In genomic region chr7:38227181-38227899, GRCm38 (mm10) we compare ENCODE assay signal across 8 mouse cellular contexts. TPM values are rescaled to one million over a fixed set of nuclear protein-coding genes. Genes with fewer than 3 reads are reported as not detected.
DNase-seq lines count a peak whose midpoint lies in the region; ATAC-seq lines count a peak whose summit lies in the region.

No protein-coding gene starts in this region.

- WGBS in forebrain, embryonic 11.5 days, result under 1% methylated on average over 25 of the region's 25 CpGs
- WGBS in large intestine, adult 2 months, result under 1% methylated on average over 25 of the region's 25 CpGs
- under 1% methylated on average over 25 of the region's 25 CpGs for WGBS in lung, embryonic 16.5 days

- peak overlapping the region; percentile 80 for H3K4me3 ChIP-seq in brown adipose tissue, adult 24 weeks (ENCODE audit: insufficient read depth, low read depth, low read length)
- peak overlapping the region; percentile 52 for H3K4me3 ChIP-seq in forebrain, embryonic 11.5 days (ENCODE audit: low read depth, low read length)
- peak overlapping the region; percentile 69 for H3K4me3 ChIP-seq in lung, embryonic 16.5 days (ENCODE audit: low read length)

- peak overlapping the region; percentile 42 for H3K27ac ChIP-seq in brown adipose tissue, adult 24 weeks (replicated peaks; ENCODE audit: low read depth, low read length)
- no peak overlapping the region for H3K27ac ChIP-seq in forebrain, embryonic 11.5 days (ENCODE audit: low read depth, low read length)
- H3K27ac ChIP-seq in lung, embryonic 16.5 days (ENCODE audit: low read length), result peak overlapping the region; percentile 83

- peak; percentile 93 for DNase-seq in ES-CJ7 (ENCODE audit: low read depth, low spot score)
- peak; percentile 69 for DNase-seq in forebrain, embryonic 11.5 days (ENCODE audit: low spot score)
- DNase-seq in heart, postnatal 25 days (ENCODE audit: low spot score), result peak; percentile 86
- peak; percentile 11 for DNase-seq in large intestine, adult 2 months (ENCODE audit: low read depth, low spot score)
- DNase-seq in ovary, postnatal 10 days (ENCODE audit: low spot score), result peak; percentile 53
- DNase-seq in urinary bladder, postnatal 36 days (ENCODE audit: low spot score in 2 of 2), result peak; percentile 81 to 92

- H3K36me3 ChIP-seq in forebrain, embryonic 11.5 days (ENCODE audit: control insufficient read depth, insufficient read depth, low read length), result no peaks in the 10 kb centered on the region
- H3K36me3 ChIP-seq in lung, embryonic 16.5 days (ENCODE audit: control insufficient read depth, insufficient read depth, low read length), result no peaks in the 10 kb centered on the region

- no peaks in the 10 kb centered on the region for H3K27me3 ChIP-seq in forebrain, embryonic 11.5 days (ENCODE audit: control insufficient read depth, insufficient read depth, low read length)
- H3K27me3 ChIP-seq in lung, embryonic 16.5 days (ENCODE audit: control insufficient read depth, insufficient read depth, low read depth, low read length), result peaks cover 3% of the 10 kb centered on the region; the same call in 1 of the 2 replicates

- H3K4me1 ChIP-seq in brown adipose tissue, adult 24 weeks (ENCODE audit: control insufficient read depth, insufficient read depth, insufficient read length, low read length), result peaks cover 2% of the 10 kb centered on the region; the same call in 1 of the 2 replicates
- H3K4me1 ChIP-seq in forebrain, embryonic 11.5 days (replicated peaks; ENCODE audit: control insufficient read depth, insufficient read depth, low read length), result 0 out of 2 replicates have a peak, but pooled peaks cover 3% of the 10 kb centered on the region
- H3K4me1 ChIP-seq in lung, embryonic 16.5 days (replicated peaks; ENCODE audit: control insufficient read depth, insufficient read depth, low read length), result peaks cover 12% of the 10 kb centered on the region

- peak overlapping the region; percentile 56 for H3K9ac ChIP-seq in forebrain, embryonic 11.5 days (ENCODE audit: low read length)
- H3K9ac ChIP-seq in lung, embryonic 16.5 days (ENCODE audit: low read length), result peak overlapping the region; percentile 69

- intact Hi-C loops in heart, postnatal 25 days (cut with DNase I), result loop anchor here (2.0 kb wide), 1 partner anchor 43 kb away; the partner anchor contains the start of gene Pop4

- ATAC-seq in forebrain, embryonic 11.5 days (replicated peaks; ENCODE audit: low FRiP score), result peak; percentile 83
- peak; percentile 82 for ATAC-seq in lung, embryonic 16.5 days (ENCODE audit: low read depth)

- no peaks in the 10 kb centered on the region for H3K9me3 ChIP-seq in forebrain, embryonic 11.5 days (ENCODE audit: control insufficient read depth, low read length)
- H3K9me3 ChIP-seq in lung, embryonic 16.5 days (ENCODE audit: control insufficient read depth, low read length), result no peaks in the 10 kb centered on the region

- peak overlapping the region; percentile 83 for H3K4me2 ChIP-seq in forebrain, embryonic 11.5 days (ENCODE audit: low read depth, low read length, severe bottlenecking)
- H3K4me2 ChIP-seq in lung, embryonic 16.5 days (ENCODE audit: low read depth, low read length), result peak overlapping the region; percentile 79

RNA-seq across cellular contexts. Expression of gene Plekhf1, which starts 0.5 kb away (rescaled TPM):
- 1.1 and 3.3 TPM in 2 replicates for polyA plus RNA-seq in brown adipose tissue, adult 24 weeks (2012; ENCODE audit: insufficient read depth, insufficient read length, missing spikeins)
- polyA plus RNA-seq in forebrain, embryonic 11.5 days (2014; fragmentation: Nextera tagmentation; extraction: Ambion mirVana), result 1.4 and 1.6 TPM in 2 replicates
- total RNA-seq in heart, postnatal 25 days (2021), result 1 to 10 TPM; 9.5 to 9.9 TPM
- 2.0 and 4.3 TPM in 2 replicates for polyA plus RNA-seq in large intestine, adult 2 months (2012; rRNA removed)
- polyA plus RNA-seq in lung, embryonic 16.5 days (2015; fragmentation: Nextera tagmentation; extraction: Ambion mirVana), result 5.6 and 6.6 TPM in 2 replicates

RNA-seq across cellular contexts. Expression of gene Pop4, which starts 43.9 kb away (rescaled TPM):
- 17.2 and 20.0 TPM in 2 replicates for polyA plus RNA-seq in brown adipose tissue, adult 24 weeks (2012; ENCODE audit: insufficient read depth, insufficient read length, missing spikeins)
- 101 and 105 TPM in 2 replicates for polyA plus RNA-seq in forebrain, embryonic 11.5 days (2014; fragmentation: Nextera tagmentation; extraction: Ambion mirVana)
- 10 to 100 TPM; 11.7 to 12.5 TPM for total RNA-seq in heart, postnatal 25 days (2021)
- 7.8 and 9.5 TPM in 2 replicates for polyA plus RNA-seq in large intestine, adult 2 months (2012; rRNA removed)
- polyA plus RNA-seq in lung, embryonic 16.5 days (2015; fragmentation: Nextera tagmentation; extraction: Ambion mirVana), result 55.4 and 59.7 TPM in 2 replicates

RNA-seq across cellular contexts. Expression of gene 1600014C10Rik, which starts 44.3 kb away (rescaled TPM):
- 56.3 and 63.9 TPM in 2 replicates for polyA plus RNA-seq in brown adipose tissue, adult 24 weeks (2012; ENCODE audit: insufficient read depth, insufficient read length, missing spikeins)
- polyA plus RNA-seq in forebrain, embryonic 11.5 days (2014; fragmentation: Nextera tagmentation; extraction: Ambion mirVana), result 12.7 and 13.9 TPM in 2 replicates
- 10 to 100 TPM; 30.7 to 34.4 TPM for total RNA-seq in heart, postnatal 25 days (2021)
- 13.6 and 21.9 TPM in 2 replicates for polyA plus RNA-seq in large intestine, adult 2 months (2012; rRNA removed)
- polyA plus RNA-seq in lung, embryonic 16.5 days (2015; fragmentation: Nextera tagmentation; extraction: Ambion mirVana), result 18.7 and 18.9 TPM in 2 replicates

Comparison
In these comparisons a context has a peak if more than half of its experiments do, and no peak if none do; other contexts are left out.
1. DNase-seq: peak in every context shown above with its lines; median percentile 93 in ES-CJ7; 86 in urinary bladder, postnatal 36 days; 86 in heart, postnatal 25 days; 69 in forebrain, embryonic 11.5 days; 53 in ovary, postnatal 10 days; 11 in large intestine, adult 2 months.